Mouse (Mus musculus) olfactory bulb, adult 2 months (tissue): Measurements from ENCODE around the gene Urb1.

Experiments used
- CTCF ChIP-seq: fragments of 200-500 bp; IDR thresholded peaks from 2 replicates; pipeline ENCODE4 v1.5.1; 2012; ENCODE audit warnings: low read depth, mild to moderate bottlenecking, low read length, moderate library complexity; ENCODE audit not compliant: insufficient read depth
- POLR2A ChIP-seq: fragments of 200-500 bp; IDR thresholded peaks from 2 replicates; pipeline ENCODE4 v1.6.1; 2012; ENCODE audit warnings: mild to moderate bottlenecking, low read depth, low read length, moderate library complexity; ENCODE audit not compliant: insufficient read depth

GRCm38 (mm10) chr16:90736672-90737270 is 73.4 kb downstream of the Urb1 start:
- no peak for TF ChIP-seq CTCF
- TF ChIP-seq POLR2A, result no peak
